Mouse (Mus musculus) heart, postnatal 14 days (tissue): Measurements from ENCODE around the gene Sag. TPM values are rescaled to one million over a fixed set of nuclear protein-coding genes. Genes with fewer than 3 reads are reported as not detected.
A peak's percentile ranks its signal among the peaks of the same experiment; 100 is the strongest.

Source experiments
- DNase-seq, 2 experiments: peaks; one replicate each; pipeline ENCODE4 v3.0.0; 2021 to 2022
- intact Hi-C: fragments of 180-260 bp; cut with DNase I; formaldehyde crosslinking; loops from one replicate; pipeline ENCODE4 v1.15.1; 2025
- total RNA-seq, 2 experiments: library from RNA; stranded (reverse); gene quantifications; 2 replicates each; pipeline ENCODE4 v1.2.3; 2021

Sag gene
- total RNA-seq, 2 experiments from 2014 or later: 0.29 to 0.43 TPM

DNA sequence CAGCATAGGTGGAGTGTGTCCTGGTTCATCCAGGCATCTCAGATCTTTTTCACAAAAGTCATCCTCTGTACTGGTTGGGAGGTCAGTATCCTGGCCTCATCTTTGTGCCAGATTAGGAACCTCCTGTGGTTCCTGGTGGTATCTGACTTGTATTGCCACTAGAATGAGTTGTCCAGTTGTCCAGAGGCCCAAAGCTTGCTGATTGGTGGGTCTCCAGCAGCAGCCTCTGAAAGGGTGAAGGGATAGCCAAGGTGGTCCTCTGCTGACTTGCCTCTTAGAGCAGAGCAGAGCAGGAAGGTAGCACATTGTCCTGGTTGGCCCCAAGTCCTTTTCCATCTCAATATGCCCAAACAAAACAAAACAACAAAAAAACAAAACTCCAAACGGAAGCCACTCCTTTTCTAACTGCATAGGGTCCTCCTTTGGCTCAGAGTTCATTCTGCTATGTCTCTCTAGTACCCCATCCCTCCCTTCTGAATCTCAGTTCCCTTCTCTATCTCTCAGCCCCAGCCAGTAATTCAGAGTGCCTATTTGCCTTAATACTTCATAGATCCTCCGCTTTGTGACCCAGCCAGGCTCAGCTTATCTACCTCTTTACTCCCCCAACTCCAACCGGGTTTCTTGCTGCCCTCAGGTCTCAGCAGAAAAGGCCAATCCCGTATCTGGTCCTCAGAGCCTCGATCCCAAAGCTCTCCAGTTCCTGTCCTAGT, 48.8 kb downstream of the Sag start:
- DNase-seq: no peak
- intact Hi-C loops: loop anchor here (2.0 kb wide), 1 partner anchor 71 kb away; no protein-coding TSS in a partner anchor

DNA sequence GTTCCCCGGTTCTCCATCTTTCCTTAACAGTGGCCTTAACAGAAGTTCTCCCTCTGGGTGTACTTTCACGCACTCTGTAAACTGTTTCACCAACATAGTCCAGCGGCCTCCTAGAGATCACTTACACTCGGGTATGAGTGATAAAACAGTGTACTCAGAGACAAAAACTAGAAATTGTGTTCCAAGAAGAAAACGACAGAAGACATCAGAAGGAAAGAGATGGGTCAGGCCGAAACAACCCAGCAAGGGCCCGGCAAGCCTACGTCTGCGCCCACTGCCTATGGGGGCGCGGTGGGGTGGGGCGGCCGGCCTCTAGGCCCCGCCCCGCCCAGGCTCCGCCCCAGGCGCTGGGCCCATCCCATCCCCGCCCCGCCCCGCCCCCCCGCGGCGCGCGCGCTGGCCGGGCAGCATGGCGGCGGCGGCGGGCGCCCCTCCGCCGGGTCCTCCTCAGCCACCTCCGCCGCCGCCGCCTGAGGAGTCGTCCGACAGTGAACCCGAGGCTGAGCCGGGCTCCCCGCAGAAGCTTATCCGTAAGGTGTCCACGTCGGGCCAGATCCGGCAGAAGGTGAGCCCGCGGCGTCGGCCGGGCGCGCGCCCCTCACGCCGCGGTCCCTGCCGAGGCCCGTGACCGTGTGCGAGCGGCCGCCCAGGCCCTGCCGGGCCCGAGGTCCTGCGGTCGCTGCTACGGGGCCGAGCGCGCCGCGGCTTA, 49.6 kb downstream of the Sag start, which contains the start of gene Dgkd:
TSS of gene Dgkd (plus strand) at position 396 of the 709 bp plus-strand sequence.
- intact Hi-C loops: loop anchor here (2.0 kb wide), 1 partner anchor 70 kb away; no protein-coding TSS in a partner anchor
- peak; percentile 84 to 88 for DNase-seq

- DNase-seq: peak; percentile 29 to 34
These were observed 50.3 kb downstream of the Sag start for GRCm38 (mm10) chr1:87853601-87854361.

GRCm38 (mm10) chr1:87854411-87854810, 50.9 kb downstream of the Sag start:
- intact Hi-C loops: loop anchor here (2.0 kb wide), 1 partner anchor 18 kb away; no protein-coding TSS in a partner anchor

More at GRCm38 (mm10) chr1:87853601-87854361, 50.3 kb downstream of the Sag start:
- intact Hi-C loops: loop anchor here (2.0 kb wide), 2 partner anchors 19 to 69 kb away; no protein-coding TSS in a partner anchor

DNA sequence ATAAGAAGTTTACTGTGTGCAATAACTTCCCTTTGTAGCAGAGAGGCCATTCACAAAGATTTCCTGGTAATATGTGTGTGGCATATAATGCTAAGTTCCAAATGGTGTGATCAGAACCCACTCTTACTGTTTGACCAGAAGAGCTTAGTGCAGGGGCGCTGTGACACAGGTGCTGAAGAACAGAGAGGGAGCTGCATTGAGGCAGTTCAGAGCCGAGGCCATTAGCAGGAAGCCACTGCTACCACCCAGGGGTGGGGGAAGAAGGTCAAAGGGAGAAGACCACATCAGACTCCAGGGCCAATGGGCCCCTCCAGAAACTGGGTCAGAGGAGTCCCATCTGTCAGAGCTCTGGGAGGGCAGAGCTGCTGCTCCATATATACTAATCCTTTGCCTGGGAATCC, 51.4 kb downstream of the Sag start:
- peak in 1 of 2 experiments; percentile 15 for DNase-seq
- intact Hi-C loops: loop anchor here (2.0 to 5.0 kb wide), 2 partner anchors 18 to 37 kb away; no protein-coding TSS in a partner anchor

More at GRCm38 (mm10) chr1:87854411-87854810, 50.9 kb downstream of the Sag start:
- DNase-seq: no peak

DNA sequence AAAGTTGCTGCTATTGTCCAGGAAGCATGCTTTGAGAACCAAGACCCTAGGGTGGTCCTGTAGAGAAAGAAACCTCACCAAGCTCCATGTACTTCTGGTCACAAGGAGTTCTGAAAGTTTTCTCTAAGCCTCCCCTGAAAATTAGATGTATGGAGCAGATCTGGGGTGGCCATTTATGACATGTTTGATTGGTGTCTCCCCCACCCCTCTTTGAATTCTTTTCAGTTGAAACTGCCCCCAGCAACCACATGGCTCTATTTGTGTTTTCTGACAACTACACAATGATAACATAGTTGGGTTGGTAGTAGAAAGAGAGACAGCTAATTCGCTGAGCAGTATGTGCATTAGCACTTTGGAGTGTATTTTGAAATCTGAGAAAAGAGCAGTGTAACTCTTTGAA, 52.0 kb downstream of the Sag start:
- DNase-seq: no peak
- intact Hi-C loops: loop anchor here (2.0 to 5.0 kb wide), 2 partner anchors 17 to 37 kb away; no protein-coding TSS in a partner anchor

GRCm38 (mm10) chr1:87856823-87857222, 53.3 kb downstream of the Sag start:
- intact Hi-C loops: loop anchor here (5.0 kb wide), 1 partner anchor 35 kb away; no protein-coding TSS in a partner anchor

GRCm38 (mm10) chr1:87858031-87858430, 54.6 kb downstream of the Sag start:
- intact Hi-C loops: loop anchor here (5.0 kb wide), 1 partner anchor 34 kb away; no protein-coding TSS in a partner anchor
- no peak for DNase-seq

More at GRCm38 (mm10) chr1:87856823-87857222, 53.3 kb downstream of the Sag start:
- no peak for DNase-seq

DNA sequence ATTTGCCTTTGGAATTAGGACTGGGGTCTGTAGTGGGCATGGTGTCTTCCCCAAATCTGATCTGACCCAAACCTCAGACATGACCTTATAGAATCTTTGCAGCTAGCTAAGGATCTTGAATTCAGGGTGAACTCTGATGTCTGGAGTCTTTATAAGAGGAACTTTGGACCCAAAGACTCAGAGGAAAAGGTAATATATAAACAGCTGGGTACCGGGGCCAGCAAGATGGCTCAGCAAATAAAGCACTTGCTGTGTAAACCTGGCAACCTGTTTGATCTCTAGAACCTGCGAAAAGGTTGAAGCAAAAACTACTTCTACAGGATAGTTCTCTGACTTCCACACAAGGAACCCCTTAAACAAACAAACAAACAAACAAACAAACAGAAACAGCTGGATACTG, 55.0 kb downstream of the Sag start:
- DNase-seq: no peak
- intact Hi-C loops: loop anchor here (5.0 kb wide), 1 partner anchor 34 kb away; no protein-coding TSS in a partner anchor

GRCm38 (mm10) chr1:87863602-87864001, 60.1 kb downstream of the Sag start:
- intact Hi-C loops: no loop called here
- no peak for DNase-seq

- DNase-seq: no peak
- intact Hi-C loops: no loop called here
These were observed 61.4 kb downstream of the Sag start for GRCm38 (mm10) chr1:87864889-87865288.

DNA sequence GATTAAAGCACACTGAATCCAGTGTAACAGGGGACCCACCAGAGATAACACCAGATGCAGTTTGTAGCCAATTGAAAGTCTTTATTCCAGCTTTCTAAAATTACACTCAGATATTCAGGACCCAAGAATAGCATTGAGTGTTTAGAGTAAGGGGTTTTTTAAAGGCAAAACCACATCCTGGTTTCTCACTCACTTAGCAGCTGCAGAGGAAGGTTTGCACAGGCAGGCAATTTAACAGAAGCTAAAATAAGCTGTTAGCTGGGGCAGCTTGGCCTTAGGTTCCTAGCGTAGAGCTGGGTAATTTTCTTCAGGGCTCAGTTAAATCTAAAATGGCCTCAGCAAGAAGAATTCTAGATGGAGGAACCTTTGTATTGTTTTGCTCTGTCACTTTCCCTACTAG, 63.2 kb downstream of the Sag start:
- DNase-seq: no peak
- intact Hi-C loops: no loop called here

DNA sequence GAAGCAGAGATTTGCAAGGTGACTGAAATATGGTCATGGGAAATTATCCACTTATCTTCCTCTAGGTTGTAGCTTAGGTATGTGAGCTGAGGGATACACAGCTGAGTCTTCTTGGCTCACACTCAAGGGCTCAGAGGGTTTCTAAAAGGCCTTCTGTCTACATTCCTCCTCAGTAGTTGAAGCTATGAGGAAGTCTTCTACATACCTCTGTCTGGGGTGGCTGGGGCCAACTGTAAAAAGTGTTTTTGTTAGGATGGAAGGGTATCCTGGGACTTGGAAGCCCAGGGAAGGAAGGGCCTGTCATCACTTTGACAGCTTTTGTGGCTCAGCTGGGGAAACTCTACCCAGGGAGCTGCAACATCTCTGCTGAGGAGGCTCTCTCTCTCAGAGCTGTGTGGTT, 68.1 kb downstream of the Sag start:
- DNase-seq: peak; percentile 28 to 47
- intact Hi-C loops: no loop called here

- intact Hi-C loops: loop anchor here (2.0 kb wide), 1 partner anchor 18 kb away; no protein-coding TSS in a partner anchor
- no peak for DNase-seq
These were observed 69.6 kb downstream of the Sag start for GRCm38 (mm10) chr1:87873081-87873480.

- DNase-seq: no peak
- intact Hi-C loops: no loop called here
These were observed 72.6 kb downstream of the Sag start for GRCm38 (mm10) chr1:87876065-87876464.

GRCm38 (mm10) chr1:87877552-87878283, 74.2 kb downstream of the Sag start:
- DNase-seq: no peak
- intact Hi-C loops: no loop called here

DNA sequence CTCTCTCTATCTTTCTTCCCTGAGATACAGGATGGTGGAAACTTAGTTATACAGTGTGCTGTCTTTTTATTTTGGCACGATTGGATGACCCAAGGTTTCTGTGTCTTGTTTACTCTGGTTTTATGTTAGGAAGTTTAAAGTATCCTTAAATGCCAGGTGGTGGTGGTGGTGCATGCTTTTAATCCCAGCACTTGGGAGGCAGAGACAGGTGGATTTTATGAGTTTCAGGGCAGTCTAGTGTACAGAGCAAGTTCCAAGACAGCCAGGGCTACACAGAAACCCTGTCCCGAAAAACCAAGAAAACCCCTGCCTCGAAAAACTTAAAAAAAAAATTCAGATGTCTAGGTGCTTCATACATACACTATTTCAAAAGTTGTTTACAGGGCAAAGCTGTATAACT, 75.6 kb downstream of the Sag start:
- DNase-seq: no peak
- intact Hi-C loops: no loop called here

GRCm38 (mm10) chr1:87879494-87880325, 76.2 kb downstream of the Sag start:
- peak; percentile 84 to 89 for DNase-seq
- intact Hi-C loops: no loop called here

- no peak for DNase-seq
- intact Hi-C loops: no loop called here
These were observed 76.8 kb downstream of the Sag start for GRCm38 (mm10) chr1:87880326-87880627.
